Mouse (Mus musculus) yolk sac, embryonic 10.5 days (tissue): ENCODE results near the gene Nr1i3.

Experiments used
- DNase-seq: peaks from one replicate; pipeline ENCODE4 v3.0.0-alpha.2; 2017; ENCODE audit warnings: low spot score

Gene Nr1i3

DNA sequence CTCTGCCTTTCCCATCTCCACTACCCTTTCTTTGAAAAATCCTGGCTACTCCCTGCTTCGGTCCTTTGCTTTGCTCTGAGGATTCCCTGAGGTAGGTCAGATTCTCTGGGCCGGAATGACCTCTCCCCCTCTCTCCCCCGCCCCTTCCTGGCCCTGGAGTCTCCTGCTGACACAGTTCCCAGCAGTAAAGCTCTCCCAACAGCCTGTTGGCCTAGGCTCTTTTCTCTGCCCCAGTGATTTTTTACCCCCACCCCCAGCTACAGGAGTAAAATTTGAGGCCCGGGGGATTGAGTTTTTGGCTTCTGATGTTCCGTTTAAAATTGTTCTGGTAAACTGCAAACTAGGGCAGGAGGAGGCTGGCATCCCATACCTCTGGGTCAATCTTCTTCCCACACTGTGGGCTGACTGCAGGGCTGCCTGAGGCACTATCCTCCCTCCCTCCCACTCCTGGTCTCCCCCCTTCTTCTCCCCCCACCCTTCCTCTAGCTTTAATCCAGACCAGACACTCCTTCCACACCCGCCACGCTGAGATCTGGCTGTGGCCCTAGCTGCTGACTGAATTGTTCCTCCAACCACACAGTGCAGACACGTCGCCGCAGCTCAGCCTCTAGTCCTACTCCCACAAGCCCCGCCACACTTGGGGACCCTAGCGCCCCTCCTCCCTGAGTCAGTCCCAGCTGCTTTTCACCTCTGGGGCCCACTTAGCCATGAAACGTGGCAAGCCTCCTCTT is 38.0 kb downstream of the Nr1i3 start:
- DNase-seq = peak; percentile 68

GRCm38 (mm10) chr1:171252415-171252814 is 38.6 kb downstream of the Nr1i3 start:
- no peak for DNase-seq

DNA sequence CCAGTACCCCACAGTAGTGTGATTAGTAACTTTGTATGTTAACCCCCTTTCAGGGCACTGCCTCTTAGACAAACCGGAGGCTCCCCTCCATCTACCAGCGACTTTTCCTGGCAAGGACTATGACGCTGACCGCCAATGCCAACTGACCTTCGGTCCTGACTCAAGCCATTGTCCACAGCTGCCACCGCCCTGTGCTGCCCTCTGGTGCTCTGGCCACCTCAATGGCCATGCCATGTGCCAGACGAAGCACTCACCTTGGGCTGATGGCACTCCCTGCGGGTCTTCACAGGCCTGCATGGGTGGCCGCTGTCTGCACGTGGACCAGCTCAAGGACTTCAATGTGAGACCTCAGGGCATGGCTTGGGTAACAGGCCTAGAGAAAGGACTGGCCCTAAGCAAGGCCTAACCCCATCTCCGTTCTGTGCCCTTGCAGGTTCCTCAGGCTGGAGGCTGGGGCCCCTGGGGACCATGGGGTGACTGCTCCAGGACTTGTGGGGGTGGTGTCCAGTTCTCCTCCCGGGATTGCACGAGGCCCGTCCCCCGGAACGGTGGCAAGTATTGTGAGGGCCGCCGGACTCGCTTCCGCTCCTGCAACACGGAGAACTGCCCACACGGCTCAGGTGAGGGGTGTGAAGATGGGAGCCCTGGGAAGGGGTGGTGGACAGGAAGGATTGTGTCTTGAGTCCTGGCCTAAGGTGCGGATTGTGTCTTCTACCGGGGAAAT is 42.5 kb downstream of the Nr1i3 start:
- DNase-seq = no peak

DNA sequence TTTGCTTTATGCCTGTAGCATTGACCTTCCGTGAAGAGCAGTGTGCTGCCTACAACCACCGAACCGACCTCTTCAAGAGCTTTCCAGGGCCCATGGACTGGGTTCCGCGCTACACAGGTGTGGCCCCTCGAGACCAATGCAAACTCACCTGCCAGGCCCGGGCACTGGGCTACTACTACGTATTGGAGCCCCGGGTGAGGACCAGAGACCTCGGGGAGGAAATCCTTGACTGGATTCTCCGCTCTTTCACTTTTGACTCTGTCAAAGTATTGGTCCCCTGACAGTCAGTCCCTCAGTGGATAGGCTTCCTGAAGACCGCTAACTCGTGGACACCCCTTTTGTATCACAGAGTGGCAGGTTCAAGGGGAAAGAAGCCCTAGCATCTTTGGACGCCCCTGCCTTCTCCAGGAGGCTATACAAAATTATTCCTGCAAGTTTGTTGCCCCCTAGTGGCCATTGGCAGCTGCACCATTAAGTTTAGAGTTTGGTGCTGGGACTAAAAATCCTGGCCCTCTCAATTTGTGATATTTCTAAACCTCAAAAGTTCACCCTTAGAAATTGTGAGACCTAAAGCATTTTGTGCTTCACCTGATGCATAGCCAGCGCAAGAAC is 43.3 kb downstream of the Nr1i3 start:
- no peak for DNase-seq

GRCm38 (mm10) chr1:171257781-171258180 is 44.0 kb downstream of the Nr1i3 start:
- no peak for DNase-seq

DNA sequence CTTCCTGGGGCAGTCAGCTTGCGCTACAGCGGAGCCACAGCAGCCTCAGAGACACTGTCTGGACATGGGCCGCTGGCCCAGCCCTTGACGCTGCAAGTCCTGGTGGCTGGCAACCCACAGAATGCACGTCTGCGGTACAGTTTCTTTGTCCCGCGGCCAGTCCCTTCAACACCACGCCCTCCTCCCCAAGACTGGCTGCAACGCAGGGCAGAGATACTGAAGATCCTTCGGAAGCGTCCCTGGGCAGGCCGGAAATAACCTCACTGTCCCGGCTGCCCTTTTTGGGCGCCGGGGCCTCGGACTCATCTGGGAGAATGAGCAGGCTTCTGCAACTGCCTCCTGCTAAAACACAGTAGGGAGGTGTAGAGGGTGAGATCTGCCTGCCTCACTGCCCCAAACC is 45.2 kb downstream of the Nr1i3 start:
- no peak for DNase-seq

GRCm38 (mm10) chr1:171260316-171260715 is 46.5 kb downstream of the Nr1i3 start:
- DNase-seq = no peak

- DNase-seq = no peak
Observed at GRCm38 (mm10) chr1:171262594-171263130, 48.9 kb downstream of the Nr1i3 start.

DNA sequence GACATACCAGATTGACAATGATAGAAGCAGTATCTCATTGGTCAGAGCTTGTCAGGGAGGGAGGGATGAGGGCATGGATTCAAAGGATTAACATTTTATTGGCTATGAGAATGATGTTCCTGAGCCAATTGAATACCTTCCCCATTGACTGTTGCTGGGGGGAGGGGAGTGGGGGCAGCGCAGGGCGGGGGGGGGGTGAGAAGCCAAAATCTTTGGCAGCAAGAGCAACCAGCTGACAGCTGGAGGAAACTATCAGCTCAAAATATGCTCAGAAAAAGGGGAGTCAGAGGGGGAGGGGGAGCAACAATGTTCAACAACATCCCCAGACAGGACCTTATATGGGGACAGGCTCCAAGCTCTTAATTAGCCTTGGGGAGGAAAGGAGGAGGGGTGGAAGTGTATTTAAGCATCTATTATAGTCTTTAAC is 49.4 kb downstream of the Nr1i3 start:
- no peak for DNase-seq

DNA sequence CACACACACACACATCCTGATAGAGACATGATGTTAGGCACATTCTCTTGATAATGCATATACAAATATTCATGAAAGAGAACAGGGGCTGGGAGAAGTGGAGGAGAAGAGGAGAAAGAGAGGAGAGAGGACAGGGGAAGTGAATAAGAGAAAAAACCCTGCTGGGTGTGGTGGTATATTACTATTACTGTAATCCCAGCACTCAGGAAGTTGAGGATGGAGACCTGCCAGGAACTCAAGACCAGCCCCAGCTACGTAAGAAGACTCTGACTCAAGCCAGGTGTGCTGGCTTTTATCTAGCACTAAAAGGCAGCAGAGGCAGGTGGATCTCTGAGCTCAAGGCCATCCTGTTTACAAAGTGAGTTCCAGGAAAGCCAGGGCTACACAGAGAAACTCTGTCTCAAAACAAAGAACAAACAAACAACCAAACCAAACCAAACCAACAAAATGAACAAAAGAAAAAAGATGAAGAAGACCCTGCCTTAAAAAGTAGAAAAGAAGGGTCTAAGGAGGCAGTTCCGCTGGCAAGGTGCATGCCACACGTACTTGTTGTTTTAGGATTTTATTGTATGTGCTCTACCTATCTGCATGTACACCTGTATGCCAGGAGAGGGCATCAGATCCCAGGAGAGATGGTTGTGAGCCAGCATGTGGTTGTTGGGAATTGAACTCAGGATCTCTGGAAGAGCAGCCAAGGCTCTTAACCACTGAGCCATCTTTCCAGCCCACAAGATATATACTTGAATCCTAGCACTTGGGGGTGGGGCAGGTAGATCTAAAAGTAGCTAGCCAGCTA is 50.1 kb downstream of the Nr1i3 start:
- DNase-seq = no peak

GRCm38 (mm10) chr1:171265971-171266744 is 52.4 kb downstream of the Nr1i3 start:
- DNase-seq = no peak

DNA sequence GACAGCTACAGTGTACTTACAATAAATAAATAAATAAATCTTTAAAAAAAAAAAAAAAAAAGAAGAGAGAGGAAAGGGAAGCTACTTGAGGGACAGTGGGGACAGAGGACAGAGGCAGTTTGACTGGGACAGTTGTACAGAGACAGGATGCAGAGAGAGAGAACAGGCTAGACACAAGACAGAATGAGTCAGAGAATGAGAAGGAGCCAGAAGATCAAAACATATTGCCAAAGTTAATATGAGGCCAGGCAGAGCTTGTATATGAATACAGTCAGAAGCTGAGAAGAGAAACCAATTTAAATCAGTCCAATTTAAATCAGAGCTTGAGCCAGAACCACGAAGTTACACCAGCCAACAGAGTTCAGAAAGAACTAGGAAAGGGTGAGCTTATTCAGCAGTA is 54.6 kb downstream of the Nr1i3 start:
- no peak for DNase-seq

DNA sequence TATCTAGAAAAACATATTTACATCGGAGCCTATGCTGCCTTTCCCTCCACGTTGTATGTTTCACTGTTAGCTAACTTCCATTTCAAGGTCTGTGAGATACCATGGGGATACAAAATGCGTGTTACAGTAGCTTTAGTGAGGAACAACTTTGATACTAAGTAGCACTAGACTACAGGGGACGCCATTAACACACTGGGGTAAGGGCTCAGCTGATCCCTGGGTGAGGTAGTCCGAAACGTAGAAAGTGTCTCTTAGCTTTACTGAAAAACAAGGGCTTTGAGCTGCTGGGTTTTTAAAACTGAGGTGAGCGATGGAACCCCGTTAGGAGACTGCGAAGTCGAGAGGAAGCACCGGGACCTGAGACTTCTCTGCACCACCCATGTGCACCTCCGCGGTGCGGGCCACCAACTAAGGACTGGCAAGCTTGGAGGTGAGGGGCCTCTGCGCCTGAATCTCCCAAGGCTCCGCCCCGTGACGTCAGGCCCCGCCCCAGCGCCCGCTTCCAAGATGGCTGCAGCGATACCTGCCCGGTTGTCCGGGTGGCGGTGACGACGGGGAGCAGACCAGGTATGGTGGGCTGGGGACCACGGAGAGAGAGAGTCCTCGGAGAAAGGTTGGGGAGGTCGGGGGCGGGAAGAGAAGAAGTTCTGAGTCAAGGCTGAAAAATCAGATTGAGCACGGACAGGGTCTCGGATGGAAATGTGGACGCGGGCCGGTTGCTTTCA is 56.2 kb downstream of the Nr1i3 start, which contains the start of gene B4galt3:
TSS of gene B4galt3 (plus strand) at position 481 of the 725 bp plus-strand sequence.
- peak; percentile 94 for DNase-seq
